Mouse (Mus musculus) lung, adult 2 months (tissue): ENCODE results near the gene 4933411K16Rik.

Experiments
- CTCF ChIP-seq: fragments of 200-500 bp; IDR thresholded peaks from 2 replicates; pipeline ENCODE4 v1.5.1; 2011; ENCODE audit warnings: mild to moderate bottlenecking, low read length, control low read depth; ENCODE audit not compliant: insufficient read depth
- POLR2A ChIP-seq: fragments of 200-500 bp; IDR thresholded peaks from 2 replicates; pipeline ENCODE4 v1.6.1; 2011; ENCODE audit warnings: low read depth, mild to moderate bottlenecking, control low read depth, low read length, borderline replicate concordance; ENCODE audit errors: extremely low read depth

GRCm38 (mm10) chr19:42079950-42080349 lies 27.9 kb downstream of the 4933411K16Rik start:
- TF ChIP-seq POLR2A (no peak), CTCF (no peak)
